Mouse (Mus musculus): Measurements from ENCODE around the gene Erg. TPM values are rescaled to one million over a fixed set of nuclear protein-coding genes. Genes with fewer than 3 reads are reported as not detected.

Erg gene
- polyA plus RNA-seq, 1 experiment from 2014 or later, result 26.2 TPM

- Histone ChIP-seq H3K9ac (no peak overlapping the region), H3K27me3 (peaks cover 6% of the 10 kb centered on the region; the same call in 1 of the 2 replicates), H3K4me1 (peaks cover 44% of the 10 kb centered on the region), H3K9me3 (no peaks in the 10 kb centered on the region), H3K27ac (no peak overlapping the region), H3K4me2 (no peak overlapping the region), H3K4me3 (no peak overlapping the region), H3K36me3 (no peaks in the 10 kb centered on the region)
- WGBS, result 67% methylated on average over 4 of the region's 4 CpGs
- ATAC-seq (ENCODE audit: insufficient number of reproducible peaks, low FRiP score, low TSS enrichment, low read depth), result no peak
Measured at GRCm38 (mm10) chr16:95579289-95579688, 7.1 kb downstream of the Erg start.

DNA sequence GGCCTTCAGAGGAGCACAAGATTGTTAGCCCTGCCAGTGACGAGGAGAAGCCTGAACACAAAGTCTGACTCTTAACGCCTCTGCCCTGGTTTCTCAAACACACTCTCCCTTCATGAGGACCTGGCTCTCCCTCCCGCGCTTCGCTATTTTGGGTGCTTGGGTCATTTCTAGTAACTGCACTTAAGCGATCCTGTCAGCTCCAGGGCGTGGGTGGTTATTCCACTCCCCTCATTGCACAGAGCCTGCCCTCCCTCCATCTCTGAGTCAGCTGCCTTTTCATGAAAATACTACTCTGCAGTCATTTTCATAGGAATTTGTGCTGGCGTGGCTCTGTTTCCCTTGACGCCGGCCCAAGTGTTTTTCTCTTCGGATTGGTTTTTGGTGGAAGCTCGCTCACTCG is 13.2 kb downstream of the Erg start:
- ATAC-seq (ENCODE audit: insufficient number of reproducible peaks, low FRiP score, low TSS enrichment, low read depth), result peak; percentile 55; the same call in 1 of the 2 replicates
- Histone ChIP-seq H3K4me2 (0 out of 2 replicates have a peak overlapping the region, but pooled peaks have one; percentile 8), H3K9ac (no peak overlapping the region), H3K9me3 (no peaks in the 10 kb centered on the region), H3K4me1 (peaks cover 45% of the 10 kb centered on the region), H3K36me3 (no peaks in the 10 kb centered on the region), H3K4me3 (no peak overlapping the region), H3K27ac (peak overlapping the region; percentile 67), H3K27me3 (no peaks in the 10 kb centered on the region)
- WGBS, result 24% methylated on average over 13 of the region's 13 CpGs

DNA sequence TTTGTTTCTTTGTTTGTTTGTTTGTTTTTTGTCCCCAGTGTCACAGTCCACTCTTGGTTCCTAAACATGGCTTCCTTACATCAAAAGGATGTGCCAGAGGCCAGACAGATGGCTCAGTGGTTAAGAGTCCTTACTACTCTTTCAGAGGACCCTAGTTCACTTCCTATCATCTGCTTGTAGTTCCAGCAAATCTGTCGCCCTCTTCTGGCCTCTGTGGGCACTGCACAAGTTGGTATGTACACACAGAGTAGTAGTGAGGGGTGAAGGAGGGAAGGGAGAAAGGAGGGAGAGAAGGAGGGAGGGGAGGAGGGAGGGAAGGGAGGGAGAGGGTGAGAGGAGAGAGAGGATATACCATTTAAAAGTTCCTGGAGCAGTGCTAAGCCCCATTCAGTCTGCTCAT is 15.8 kb downstream of the Erg start:
- 10% methylated on average over 1 of the region's 1 CpGs for WGBS
- Histone ChIP-seq H3K9me3 (no peaks in the 10 kb centered on the region), H3K9ac (no peak overlapping the region), H3K4me3 (no peak overlapping the region), H3K27me3 (no peaks in the 10 kb centered on the region), H3K4me1 (peaks cover 30% of the 10 kb centered on the region), H3K36me3 (no peaks in the 10 kb centered on the region), H3K27ac (no peak overlapping the region), H3K4me2 (no peak overlapping the region)
- no peak for ATAC-seq (ENCODE audit: insufficient number of reproducible peaks, low FRiP score, low TSS enrichment, low read depth)

GRCm38 (mm10) chr16:95556834-95557233 is 29.6 kb downstream of the Erg start:
- no peak overlapping the region for H3K4me2 ChIP-seq
- WGBS, result 70% methylated on average over 4 of the region's 4 CpGs
- no peaks in the 10 kb centered on the region for H3K27me3 ChIP-seq
- no peak for ATAC-seq (ENCODE audit: insufficient number of reproducible peaks, low FRiP score, low TSS enrichment, low read depth)
- H3K9ac ChIP-seq, result no peak overlapping the region
- H3K36me3 ChIP-seq, result no peaks in the 10 kb centered on the region
- no peak overlapping the region for H3K4me3 ChIP-seq
- H3K27ac ChIP-seq, result no peak overlapping the region
- H3K4me1 ChIP-seq, result peaks cover 5% of the 10 kb centered on the region; the same call in 1 of the 2 replicates
- H3K9me3 ChIP-seq, result no peaks in the 10 kb centered on the region

- 0 out of 2 replicates have a peak, but pooled peaks cover 3% of the 10 kb centered on the region for H3K36me3 ChIP-seq
- no peak for ATAC-seq (ENCODE audit: insufficient number of reproducible peaks, low FRiP score, low TSS enrichment, low read depth)
- H3K9me3 ChIP-seq, result no peaks in the 10 kb centered on the region
- H3K4me2 ChIP-seq, result no peak overlapping the region
- H3K4me1 ChIP-seq, result peaks cover 11% of the 10 kb centered on the region; the same call in 1 of the 2 replicates
- no peak overlapping the region for H3K4me3 ChIP-seq
- WGBS, result 89% methylated on average over 2 of the region's 2 CpGs
- H3K27me3 ChIP-seq, result no peaks in the 10 kb centered on the region
- no peak overlapping the region for H3K27ac ChIP-seq
- H3K9ac ChIP-seq, result no peak overlapping the region
Measured at GRCm38 (mm10) chr16:95553136-95553535, 33.3 kb downstream of the Erg start.

GRCm38 (mm10) chr16:95552495-95552894 is 33.9 kb downstream of the Erg start:
- H3K27ac ChIP-seq, result no peak overlapping the region
- H3K4me2 ChIP-seq, result no peak overlapping the region
- 0 out of 2 replicates have a peak, but pooled peaks cover 3% of the 10 kb centered on the region for H3K36me3 ChIP-seq
- no peak overlapping the region for H3K4me3 ChIP-seq
- H3K4me1 ChIP-seq, result peaks cover 11% of the 10 kb centered on the region; the same call in 1 of the 2 replicates
- 65% methylated on average over 16 of the region's 16 CpGs for whole genome bisulfite sequencing
- ATAC-seq (ENCODE audit: insufficient number of reproducible peaks, low FRiP score, low TSS enrichment, low read depth), result no peak
- no peaks in the 10 kb centered on the region for H3K9me3 ChIP-seq
- H3K27me3 ChIP-seq, result no peaks in the 10 kb centered on the region
- H3K9ac ChIP-seq, result no peak overlapping the region

DNA sequence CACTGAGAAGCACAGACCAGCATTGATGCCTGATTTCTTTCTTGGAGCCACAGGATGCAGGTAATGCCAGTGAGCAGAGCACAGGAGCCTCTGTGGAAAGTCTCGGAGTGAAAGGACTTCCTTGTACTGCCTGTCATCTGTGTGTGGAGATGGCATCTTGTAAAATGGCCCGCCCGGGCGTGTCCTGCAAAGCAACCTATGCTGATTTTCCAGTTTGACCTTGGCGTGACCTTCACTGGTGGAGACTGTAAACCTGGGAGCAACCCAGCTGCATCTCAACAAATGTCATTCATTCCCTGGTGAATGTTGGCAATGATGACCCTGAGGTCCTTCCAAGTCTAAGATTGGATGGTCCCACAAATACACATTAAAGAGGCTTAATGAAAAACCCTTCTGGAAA is 35.9 kb downstream of the Erg start:
- Histone ChIP-seq H3K27ac (no peak overlapping the region), H3K4me2 (no peak overlapping the region), H3K4me3 (no peak overlapping the region), H3K36me3 (0 out of 2 replicates have a peak, but pooled peaks cover 3% of the 10 kb centered on the region), H3K9ac (no peak overlapping the region), H3K4me1 (peaks cover 8% of the 10 kb centered on the region; the same call in 1 of the 2 replicates), H3K27me3 (no peaks in the 10 kb centered on the region), H3K9me3 (no peaks in the 10 kb centered on the region)
- ATAC-seq (ENCODE audit: insufficient number of reproducible peaks, low FRiP score, low TSS enrichment, low read depth), result 0 out of 2 replicates have a peak, but pooled peaks have one; percentile 41
- WGBS, result 76% methylated on average over 5 of the region's 5 CpGs

GRCm38 (mm10) chr16:95544753-95545152 is 41.6 kb downstream of the Erg start:
- no peaks in the 10 kb centered on the region for H3K9me3 ChIP-seq
- H3K27ac ChIP-seq, result no peak overlapping the region
- no peaks in the 10 kb centered on the region for H3K4me1 ChIP-seq
- H3K36me3 ChIP-seq, result peaks cover 2% of the 10 kb centered on the region; the same call in 1 of the 2 replicates
- no peaks in the 10 kb centered on the region for H3K27me3 ChIP-seq
- H3K4me3 ChIP-seq, result no peak overlapping the region
- H3K4me2 ChIP-seq, result no peak overlapping the region
- no peak overlapping the region for H3K9ac ChIP-seq
- 89% methylated on average over 5 of the region's 5 CpGs for WGBS
- no peak for ATAC-seq (ENCODE audit: insufficient number of reproducible peaks, low FRiP score, low TSS enrichment, low read depth)

DNA sequence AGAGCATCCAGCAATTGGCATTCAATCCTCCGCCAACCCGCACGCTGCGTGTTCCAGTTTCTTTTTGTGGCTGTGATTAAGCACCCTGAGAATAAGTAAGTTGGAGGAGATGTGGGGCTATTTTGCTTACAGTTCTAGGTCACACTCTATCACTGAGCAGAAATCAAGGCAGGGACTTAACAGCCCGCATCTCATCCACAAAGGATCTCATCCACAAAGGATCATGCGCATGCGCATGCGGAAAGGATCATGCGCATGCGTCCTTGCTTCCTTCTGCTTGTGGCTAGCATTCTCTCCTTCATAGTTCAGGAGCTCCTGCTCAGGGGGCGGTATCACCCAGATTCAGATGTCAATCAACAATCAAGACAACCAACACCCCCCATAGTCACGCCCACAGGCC is 42.9 kb downstream of the Erg start:
- Histone ChIP-seq H3K27me3 (no peaks in the 10 kb centered on the region), H3K9ac (no peak overlapping the region), H3K4me2 (no peak overlapping the region), H3K4me3 (no peak overlapping the region), H3K36me3 (no peaks in the 10 kb centered on the region; the same call in 1 of the 2 replicates), H3K9me3 (no peaks in the 10 kb centered on the region), H3K27ac (no peak overlapping the region), H3K4me1 (no peaks in the 10 kb centered on the region)
- no peak for ATAC-seq (ENCODE audit: insufficient number of reproducible peaks, low FRiP score, low TSS enrichment, low read depth)
- WGBS, result 83% methylated on average over 12 of the region's 12 CpGs

DNA sequence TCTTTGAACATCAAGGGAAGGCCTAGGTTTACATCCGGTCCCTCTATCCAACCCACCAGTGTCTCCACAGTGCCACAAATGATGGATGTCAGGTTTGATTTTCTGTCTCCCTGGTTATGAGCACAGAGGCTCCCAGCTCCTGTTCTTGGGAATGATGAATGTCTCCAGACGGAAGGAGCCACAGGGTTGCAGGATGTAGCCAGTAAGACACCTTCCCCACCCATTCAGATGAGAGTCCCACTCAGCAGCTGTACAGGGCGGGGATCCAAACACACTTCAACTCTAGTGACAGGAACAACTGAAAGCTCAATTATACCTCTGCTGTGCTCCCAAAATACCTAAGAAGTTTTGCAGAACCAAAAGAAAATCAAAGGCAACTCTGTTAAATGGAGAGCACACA is 51.2 kb downstream of the Erg start:
- H3K4me2 ChIP-seq, result no peak overlapping the region
- no peak overlapping the region for H3K9ac ChIP-seq
- H3K4me1 ChIP-seq, result peaks cover 14% of the 10 kb centered on the region; the same call in 1 of the 2 replicates
- WGBS, result 62% methylated on average over 3 of the region's 3 CpGs
- no peaks in the 10 kb centered on the region for H3K36me3 ChIP-seq
- no peak overlapping the region for H3K27ac ChIP-seq
- no peak for ATAC-seq (ENCODE audit: insufficient number of reproducible peaks, low FRiP score, low TSS enrichment, low read depth)
- H3K27me3 ChIP-seq, result no peaks in the 10 kb centered on the region
- H3K4me3 ChIP-seq, result no peak overlapping the region
- no peaks in the 10 kb centered on the region for H3K9me3 ChIP-seq

GRCm38 (mm10) chr16:95532387-95533077 is 53.9 kb downstream of the Erg start:
- no peak overlapping the region for H3K4me3 ChIP-seq
- H3K27ac ChIP-seq, result no peak overlapping the region
- H3K4me1 ChIP-seq, result peaks cover 14% of the 10 kb centered on the region; the same call in 1 of the 2 replicates
- H3K9ac ChIP-seq, result no peak overlapping the region
- H3K36me3 ChIP-seq, result no peaks in the 10 kb centered on the region
- whole genome bisulfite sequencing, result 63% methylated on average over 13 of the region's 13 CpGs
- H3K27me3 ChIP-seq, result no peaks in the 10 kb centered on the region
- ATAC-seq (ENCODE audit: insufficient number of reproducible peaks, low FRiP score, low TSS enrichment, low read depth), result no peak
- no peaks in the 10 kb centered on the region for H3K9me3 ChIP-seq
- no peak overlapping the region for H3K4me2 ChIP-seq

- Histone ChIP-seq H3K27ac (no peak overlapping the region), H3K36me3 (0 out of 2 replicates have a peak, but pooled peaks cover 4% of the 10 kb centered on the region), H3K27me3 (no peaks in the 10 kb centered on the region), H3K4me2 (no peak overlapping the region), H3K4me3 (no peak overlapping the region), H3K9me3 (no peaks in the 10 kb centered on the region), H3K4me1 (0 out of 2 replicates have a peak, but pooled peaks cover 5% of the 10 kb centered on the region), H3K9ac (no peak overlapping the region)
- WGBS, result 74% methylated on average over 2 of the region's 2 CpGs
- no peak for ATAC-seq (ENCODE audit: insufficient number of reproducible peaks, low FRiP score, low TSS enrichment, low read depth)
Measured at GRCm38 (mm10) chr16:95527561-95527960, 58.8 kb downstream of the Erg start.
